Mouse (Mus musculus) myocyte (in vitro differentiated cells): Measurements from ENCODE around the gene Gabarapl2.

ENCODE experiments used
- CEBPB ChIP-seq: IDR thresholded peaks from 2 replicates; pipeline ENCODE4 v1.6.1; 2011; ENCODE audit warnings: mild to moderate bottlenecking, moderate library complexity; ENCODE audit not compliant: poor library complexity, insufficient read depth, severe bottlenecking
- POLR2A ChIP-seq: IDR thresholded peaks from one replicate; pipeline ENCODE4 v1.6.1; 2011; ENCODE audit warnings: low read depth, mild to moderate bottlenecking, control low read depth, moderate library complexity; ENCODE audit not compliant: insufficient read length

GRCm38 (mm10) chr8:111894955-111895354 is 45.5 kb upstream of the Gabarapl2 start:
- TF ChIP-seq POLR2A (no peak), CEBPB (no peak)
